Mouse (Mus musculus): ENCODE measurements around the gene Carnmt1. TPM values are rescaled to one million over a fixed set of nuclear protein-coding genes. Genes with fewer than 3 reads are reported as not detected.

The Carnmt1 gene
- total RNA-seq, 2 experiments from 2014 or later: 55.6 to 58.0 TPM

- DNase-seq: peak; percentile 98
Observed at GRCm38 (mm10) chr19:18712866-18713300, 42.3 kb downstream of the Carnmt1 start, which contains the start of gene D030056L22Rik. D030056L22Rik (plus strand) TSS chr19:18713193.

GRCm38 (mm10) chr19:18713357-18713756 lies 42.8 kb downstream of the Carnmt1 start:
- peak; percentile 54 for DNase-seq

- peak; percentile 64 for DNase-seq
Observed at GRCm38 (mm10) chr19:18716374-18716773, 45.8 kb downstream of the Carnmt1 start.

GRCm38 (mm10) chr19:18720337-18720736 lies 49.8 kb downstream of the Carnmt1 start:
- no peak for DNase-seq

- DNase-seq: no peak
Observed at GRCm38 (mm10) chr19:18725186-18725585, 54.6 kb downstream of the Carnmt1 start.

GRCm38 (mm10) chr19:18730255-18730654 lies 59.7 kb downstream of the Carnmt1 start:
- DNase-seq: no peak

GRCm38 (mm10) chr19:18731077-18731476 lies 60.5 kb downstream of the Carnmt1 start:
- DNase-seq: no peak

GRCm38 (mm10) chr19:18735901-18736300 lies 65.3 kb downstream of the Carnmt1 start:
- no peak for DNase-seq

GRCm38 (mm10) chr19:18739146-18739545 lies 68.6 kb downstream of the Carnmt1 start:
- no peak for DNase-seq

- DNase-seq: no peak
Observed at GRCm38 (mm10) chr19:18743946-18744345, 73.4 kb downstream of the Carnmt1 start.

GRCm38 (mm10) chr19:18746576-18747340 lies 76.2 kb downstream of the Carnmt1 start:
- no peak for DNase-seq

GRCm38 (mm10) chr19:18747379-18747778 lies 76.8 kb downstream of the Carnmt1 start:
- DNase-seq: no peak

- DNase-seq: peak; percentile 9
Observed at GRCm38 (mm10) chr19:18749598-18750339, 79.2 kb downstream of the Carnmt1 start, which contains the start of gene Trpm6. Trpm6 (plus strand) TSS chr19:18749983.

Other genes with a start within 250 kb of the Carnmt1 start
- gene Ostf1, start 38.9 kb upstream of the Carnmt1 start, total RNA-seq (2021): 10 to 100 TPM; 31.7 to 37.6 TPM
- 1 to 10 TPM; 3.1 to 4.0 TPM for gene Nmrk1, start 38.8 kb upstream of the Carnmt1 start, total RNA-seq (2021)
- gene D030056L22Rik, start 42.4 kb downstream of the Carnmt1 start, total RNA-seq (2021): 1 to 10 TPM; 3.2 to 3.9 TPM
- under 1 TPM; 0.12 to 0.45 TPM for gene Trpm6, start 79.2 kb downstream of the Carnmt1 start, total RNA-seq (2021)